Mouse (Mus musculus): ENCODE data around the gene Olfr1396.

GRCm38 (mm10) chr11:49078719-49079118 lies 36.0 kb downstream of the Olfr1396 start:
- TF ChIP-seq POLR2A (IDR thresholded peaks at IDR 0.05; ENCODE audit: borderline replicate concordance, extremely low read depth, insufficient read depth, insufficient read length, poor library complexity, severe bottlenecking) (no peak), CTCF (IDR thresholded peaks at IDR 0.05; ENCODE audit: borderline replicate concordance, extremely low read depth, insufficient read depth, insufficient read length) (no peak)
